Mouse (Mus musculus): Measurements from ENCODE around the gene Cenpn. TPM values are rescaled to one million over a fixed set of nuclear protein-coding genes. Genes with fewer than 3 reads are reported as not detected.

Cenpn gene
- 0.38 and 0.51 TPM in 2 replicates for polyA plus RNA-seq (2021; fragmentation: Nextera tagmentation)
- long read RNA-seq, experiment 1, transcript Cenpn-201 (12 exons, 1,768 nt): major isoform, 5 of 8 reads
- long read RNA-seq, experiment 1, partial matches to known transcripts: 1 of 8 reads
- long read RNA-seq, experiment 1, other reads (novel, unspliced or antisense): 2 of 8 reads
- long read RNA-seq, experiment 2: 0 reads

GRCm38 (mm10) chr8:116921337-116922059 lies at the start of gene Cenpn, which contains the start of gene Cmc2:
Cenpn (plus strand) TSS chr8:116921730.
Cmc2 (minus strand) TSS chr8:116921455.

GRCm38 (mm10) chr8:116943161-116943554 lies 21.6 kb downstream of the Cenpn start, which contains the start of gene Atmin:
Atmin (plus strand) TSS chr8:116943393.

GRCm38 (mm10) chr8:116978631-116979256 lies 57.2 kb downstream of the Cenpn start, which contains the start of gene 1700030J22Rik:
1700030J22Rik (minus strand) TSS chr8:116978959.

Other genes starting within 250 kb of the Cenpn start
- 6.9 and 7.2 TPM in 2 replicates for gene Cdyl2, start 188.7 kb upstream of the Cenpn start, polyA plus RNA-seq (2021; fragmentation: Nextera tagmentation)
- gene Cmc2, start 275 bp upstream of the Cenpn start, polyA plus RNA-seq (2021; fragmentation: Nextera tagmentation): 50.3 and 64.3 TPM in 2 replicates
- gene Atmin, start 21.7 kb downstream of the Cenpn start, polyA plus RNA-seq (2021; fragmentation: Nextera tagmentation): 6.5 and 10.7 TPM in 2 replicates
- gene 1700030J22Rik, start 57.2 kb downstream of the Cenpn start, polyA plus RNA-seq (2021; fragmentation: Nextera tagmentation): 3.1 and 5.6 TPM in 2 replicates
- 117 and 129 TPM in 2 replicates for gene Gcsh, start 71.8 kb downstream of the Cenpn start, polyA plus RNA-seq (2021; fragmentation: Nextera tagmentation)
- gene Pkd1l2, start 160.7 kb downstream of the Cenpn start, polyA plus RNA-seq (2021; fragmentation: Nextera tagmentation): 0.04 and 0.12 TPM in 2 replicates
- gene Bco1, start 174.1 kb downstream of the Cenpn start, polyA plus RNA-seq (2021; fragmentation: Nextera tagmentation): not detected in 2 replicates
- gene Gan, start 236.4 kb downstream of the Cenpn start, polyA plus RNA-seq (2021; fragmentation: Nextera tagmentation): 0.94 and 1.1 TPM in 2 replicates

Measured in left cerebral cortex, adult 6 months (tissue).